13 mouse cellular contexts compared by ENCODE assay signal in the genomic region with DNA sequence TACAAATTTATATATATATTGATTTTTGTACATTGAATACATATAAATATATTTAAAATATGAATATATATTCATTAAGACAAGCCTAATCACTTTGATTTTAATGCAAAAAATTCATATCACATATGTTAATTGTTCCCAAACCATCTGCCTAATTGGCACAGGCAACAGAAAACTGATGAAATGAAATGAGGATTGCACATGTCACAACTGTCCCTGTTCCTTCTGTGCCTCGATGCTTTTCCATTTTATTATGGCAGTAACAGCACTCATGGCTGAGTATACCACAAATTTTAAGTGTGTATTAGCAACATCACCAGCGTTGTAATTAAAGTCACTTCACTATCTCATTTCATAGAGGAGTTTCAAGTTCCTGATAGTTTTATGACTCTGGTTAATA.
"Had no signal": no experiment of that assay in that cellular context is flagged by ENCODE, and none has a peak within 500 bp of the region (broad histone marks: within the 10 kb centered on the region; RNA-seq: fewer than 3 reads in every experiment).

No protein-coding gene starts in this region.

- H3K27ac ChIP-seq: limb, embryonic 12.5 days; liver, embryonic 13.5 days; midbrain, embryonic 12.5 days; neural tube, embryonic 15.5 days had no signal

- H3K9me3 ChIP-seq: limb, embryonic 12.5 days; liver, embryonic 13.5 days; midbrain, embryonic 12.5 days; neural tube, embryonic 15.5 days had no signal

- H3K4me3 ChIP-seq: limb, embryonic 12.5 days; liver, embryonic 13.5 days; midbrain, embryonic 12.5 days; myocyte; neural tube, embryonic 15.5 days had no signal

- ATAC-seq: liver, postnatal 0 days had no signal

- H3K9ac ChIP-seq: limb, embryonic 12.5 days; liver, embryonic 13.5 days; liver, postnatal 0 days; midbrain, embryonic 12.5 days; neural tube, embryonic 15.5 days had no signal

- H3K36me3 ChIP-seq: limb, embryonic 12.5 days; liver, embryonic 13.5 days; midbrain, embryonic 12.5 days; neural tube, embryonic 15.5 days had no signal

- H3K27me3 ChIP-seq: limb, embryonic 12.5 days; liver, embryonic 13.5 days; midbrain, embryonic 12.5 days; neural tube, embryonic 15.5 days had no signal

- H3K4me2 ChIP-seq: limb, embryonic 12.5 days; liver, embryonic 13.5 days; midbrain, embryonic 12.5 days; neural tube, embryonic 15.5 days had no signal

- H3K4me1 ChIP-seq: limb, embryonic 12.5 days; liver, embryonic 13.5 days; midbrain, embryonic 12.5 days; neural tube, embryonic 15.5 days had no signal

- DNase-seq: kidney, postnatal 10 days; kidney, postnatal 4 days; liver; liver, embryonic 13.5 days; liver, postnatal 0 days; right cerebral cortex, postnatal 4 days; spleen, adult 18-20 months; thymus, adult 18-20 months; thymus, postnatal 14 days had no signal
